In genomic region chr15:83252060-83252459, GRCm38 (mm10) we compare ENCODE assay signal across 8 mouse cellular contexts. TPM values are rescaled to one million over a fixed set of nuclear protein-coding genes. Genes with fewer than 3 reads are reported as not detected.
A peak's percentile ranks its signal among the peaks of the same experiment; 100 is the strongest.
DNase-seq lines count a peak whose midpoint lies in the region; ATAC-seq lines count a peak whose summit lies in the region.

No protein-coding gene starts in this region.

- intact Hi-C loops in heart, postnatal 36 days (cut with DNase I) = no loop called here

- H3K4me1 ChIP-seq in limb, embryonic 15.5 days = peaks cover 16% of the 10 kb centered on the region
- H3K4me1 ChIP-seq in liver, embryonic 12.5 days = peaks cover 25% of the 10 kb centered on the region

- peak; percentile 46 to 63 for DNase-seq in adrenal gland, adult (ENCODE audit: inconsistent age in 2 of 2, low spot score in 1 of 2)
- DNase-seq in adrenal gland, adult 8-10 months = no peak
- DNase-seq in adrenal gland, postnatal 36 days = peak; percentile 22 to 41
- peak; percentile 58 to 59 for DNase-seq in heart, postnatal 36 days
- DNase-seq in layer of hippocampus, postnatal 14 days (ENCODE audit: low spot score in 2 of 2) = no peak

- peaks cover 28% of the 10 kb centered on the region for H3K27me3 ChIP-seq in limb, embryonic 15.5 days
- peaks cover 60% of the 10 kb centered on the region for H3K27me3 ChIP-seq in liver, embryonic 12.5 days (replicated peaks)

- H3K27ac ChIP-seq in limb, embryonic 15.5 days = no peak overlapping the region
- no peak overlapping the region for H3K27ac ChIP-seq in liver, embryonic 12.5 days

- H3K9ac ChIP-seq in limb, embryonic 15.5 days = no peak overlapping the region
- no peak overlapping the region for H3K9ac ChIP-seq in liver, embryonic 12.5 days

- WGBS in limb, embryonic 15.5 days = 62% methylated on average over 14 of the region's 14 CpGs
- WGBS in liver, embryonic 12.5 days (ENCODE audit: insufficient replicate concordance) = 62% methylated on average over 14 of the region's 14 CpGs

- ATAC-seq in limb, embryonic 15.5 days (ENCODE audit: insufficient number of reproducible peaks, low FRiP score, low TSS enrichment, low read depth) = no peak
- ATAC-seq in cerebellum, adult (ENCODE audit: insufficient number of reproducible peaks, low FRiP score, low TSS enrichment) = no peak
- no peak for ATAC-seq in liver, embryonic 12.5 days

- H3K4me3 ChIP-seq in limb, embryonic 15.5 days = 0 out of 2 replicates have a peak overlapping the region, but pooled peaks have one; percentile 53
- H3K4me3 ChIP-seq in liver, embryonic 12.5 days = no peak overlapping the region

- H3K4me2 ChIP-seq in limb, embryonic 15.5 days = no peak overlapping the region; the same call in 1 of the 2 replicates
- no peak overlapping the region for H3K4me2 ChIP-seq in liver, embryonic 12.5 days

- H3K36me3 ChIP-seq in limb, embryonic 15.5 days = no peaks in the 10 kb centered on the region
- H3K36me3 ChIP-seq in liver, embryonic 12.5 days = no peaks in the 10 kb centered on the region

- no peaks in the 10 kb centered on the region for H3K9me3 ChIP-seq in limb, embryonic 15.5 days
- H3K9me3 ChIP-seq in liver, embryonic 12.5 days (replicated peaks) = no peaks in the 10 kb centered on the region; the same call in 1 of the 2 replicates

RNA-seq across cellular contexts. Expression of gene A4galt, which starts 0.5 kb away (rescaled TPM):
- total RNA-seq in adrenal gland, adult 8-10 months (2022) = 10 to 100 TPM in 3 of 4 experiments, 1 to 10 TPM in 1; 8.1 to 18.4 (median 12.7) TPM
- 10 to 100 TPM in 1 of 2 experiments, 1 to 10 TPM in 1; 6.6 to 10.9 TPM for total RNA-seq in adrenal gland, postnatal 36 days (2021)
- total RNA-seq in heart, postnatal 36 days (2021) = 1 to 10 TPM; 3.4 to 8.3 TPM
- 5.7 and 8.3 TPM in 2 replicates for polyA plus RNA-seq in limb, embryonic 15.5 days (2015; fragmentation: Nextera tagmentation; extraction: Ambion mirVana)
- 1 to 10 TPM; 1.8 to 1.9 TPM for total RNA-seq in layer of hippocampus, postnatal 14 days (2021)
- 0.08 TPM in 2 replicates for polyA plus RNA-seq in liver, embryonic 12.5 days (2016; fragmentation: Nextera tagmentation; extraction: Ambion mirVana)

Comparison
In these comparisons a context has a peak if more than half of its experiments do, and no peak if none do; other contexts are left out.
1. DNase-seq: peak in adrenal gland, adult (2 of 2), adrenal gland, postnatal 36 days (2 of 2) and heart, postnatal 36 days (2 of 2); none in adrenal gland, adult 8-10 months (single experiment) and layer of hippocampus, postnatal 14 days (0 of 2).